Mouse (Mus musculus) ES-Bruce4 (cell line): ENCODE measurements around the gene Hs3st3b1. TPM values are rescaled to one million over a fixed set of nuclear protein-coding genes. Genes with fewer than 3 reads are reported as not detected.

ENCODE experiments used
- H3K27ac ChIP-seq: 2 replicates; pipeline ENCODE4 v1.5.1; 2012; ENCODE audit warnings: low read length, inconsistent platforms; ENCODE audit not compliant: insufficient read depth
- H3K27me3 ChIP-seq: 2 replicates; pipeline ENCODE4 v1.6.1; 2012; ENCODE audit warnings: mild to moderate bottlenecking, low read length, inconsistent platforms; ENCODE audit not compliant: control insufficient read depth, poor library complexity, insufficient read depth, severe bottlenecking
- H3K36me3 ChIP-seq: 2 replicates; pipeline ENCODE4 v1.6.1; 2012; ENCODE audit warnings: inconsistent platforms, mild to moderate bottlenecking, low read length, moderate library complexity; ENCODE audit not compliant: control insufficient read depth, poor library complexity, insufficient read depth, severe bottlenecking
- H3K4me1 ChIP-seq: one replicate; pipeline ENCODE4 v1.8.1; 2011; ENCODE audit warnings: low read length; ENCODE audit not compliant: control insufficient read depth, insufficient read depth
- H3K4me3 ChIP-seq: 2 replicates; pipeline ENCODE4 v1.5.1; 2011; ENCODE audit warnings: low read depth, mild to moderate bottlenecking, low read length
- H3K9ac ChIP-seq: 2 replicates; pipeline ENCODE4 v1.6.1; 2012; ENCODE audit warnings: low read depth, mild to moderate bottlenecking, inconsistent platforms; ENCODE audit not compliant: poor library complexity, severe bottlenecking
- H3K9me3 ChIP-seq: replicated peaks from 2 replicates; pipeline ENCODE4 v1.6.1; 2012; ENCODE audit warnings: mild to moderate bottlenecking, low read length, inconsistent platforms; ENCODE audit not compliant: control insufficient read depth, poor library complexity, insufficient read depth, severe bottlenecking
- CTCF ChIP-seq: IDR thresholded peaks from one replicate; pipeline ENCODE4 v1.8.1; 2011; ENCODE audit warnings: low read depth, low read length
- EP300 ChIP-seq: IDR thresholded peaks from 2 replicates; pipeline ENCODE4 v1.6.1; 2011; ENCODE audit warnings: low read depth, low read length; ENCODE audit not compliant: insufficient read depth
- POLR2A ChIP-seq: IDR thresholded peaks from one replicate; pipeline ENCODE4 v1.8.1; 2011; ENCODE audit warnings: low read length; ENCODE audit not compliant: insufficient read depth
- polyA plus RNA-seq: library from polyadenylated mRNA; stranded (reverse); fragments of >200 nt; gene quantifications from 2 replicates; pipeline ENCODE4 v1.2.4, GENCODE M21; 2011; ENCODE audit warnings: low read depth; ENCODE audit not compliant: missing spikeins, insufficient read depth, insufficient read length

The Hs3st3b1 gene
- 8.4 and 9.6 TPM in 2 replicates for polyA plus RNA-seq

DNA sequence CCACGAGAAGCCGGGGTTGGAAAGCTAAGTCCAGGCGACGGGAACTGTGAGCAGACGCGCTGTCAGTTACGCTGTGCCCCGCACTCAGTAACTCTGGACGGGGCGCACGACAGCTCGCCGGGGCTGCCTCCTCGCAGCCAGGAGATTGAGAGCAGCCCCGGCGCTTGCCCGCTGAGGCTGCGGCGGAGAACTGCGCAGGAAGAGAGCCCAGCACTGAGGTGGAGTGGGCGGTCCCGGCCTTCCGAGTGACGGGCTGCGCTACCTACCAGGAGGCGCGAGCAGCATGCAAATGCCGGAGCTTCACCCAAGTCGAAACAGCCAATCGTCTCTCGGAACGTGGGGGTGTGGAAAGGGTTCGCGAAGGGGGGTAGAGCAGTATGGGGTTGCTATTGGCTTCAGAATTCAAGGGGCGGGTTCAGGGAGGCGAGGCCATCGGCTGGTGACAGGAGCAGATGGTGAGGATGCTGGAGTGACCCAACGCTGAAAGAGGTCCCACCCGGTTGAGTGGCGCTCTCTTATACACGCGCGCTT is at the start of gene Hs3st3b1:
Hs3st3b1 (minus strand) TSS at position 200 of the 531 bp plus-strand sequence.
- H3K27me3 ChIP-seq: peaks cover 23% of the 10 kb centered on the region
- H3K4me3 ChIP-seq: peak within 1 kb of the TSS; percentile 80
- peak within 1 kb of the TSS; percentile 76 for H3K9ac ChIP-seq
- H3K9me3 ChIP-seq: no peaks in the 10 kb centered on the region
- TF ChIP-seq EP300 (0 out of 2 replicates have a peak, but pooled peaks have one; percentile 21), POLR2A (no peak), CTCF (no peak)
- H3K36me3 ChIP-seq: no peaks in the 10 kb centered on the region
- H3K27ac ChIP-seq: no peak within 1 kb of the TSS
- H3K4me1 ChIP-seq: peaks cover 4% of the 10 kb centered on the region

DNA sequence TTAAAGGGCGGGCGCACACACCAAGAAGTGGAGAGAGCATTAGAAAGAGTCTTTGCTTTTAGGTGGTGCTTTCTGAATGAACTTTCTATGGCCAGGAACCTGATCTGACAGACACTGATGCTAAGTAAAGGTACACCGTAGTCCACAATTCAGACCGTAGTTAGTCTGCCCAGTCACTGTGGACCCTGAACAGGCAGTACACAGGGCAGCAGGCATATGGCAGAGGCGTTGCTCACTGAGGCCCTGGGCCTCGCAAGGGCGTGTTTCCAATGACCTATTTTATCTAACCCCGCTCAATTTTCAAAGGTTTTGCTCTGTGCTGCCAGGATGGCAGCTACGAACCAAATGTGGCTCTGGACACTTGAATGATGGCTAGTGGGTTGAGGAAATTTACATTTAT is 49.4 kb upstream of the Hs3st3b1 start:
- H3K27ac ChIP-seq: no peak overlapping the region
- H3K4me1 ChIP-seq: no peaks in the 10 kb centered on the region
- TF ChIP-seq CTCF (no peak), POLR2A (no peak), EP300 (no peak)
- no peaks in the 10 kb centered on the region for H3K9me3 ChIP-seq
- no peaks in the 10 kb centered on the region for H3K27me3 ChIP-seq
- H3K36me3 ChIP-seq: peaks cover 2% of the 10 kb centered on the region; the same call in 1 of the 2 replicates
- H3K4me3 ChIP-seq: no peak overlapping the region
- no peak overlapping the region for H3K9ac ChIP-seq

DNA sequence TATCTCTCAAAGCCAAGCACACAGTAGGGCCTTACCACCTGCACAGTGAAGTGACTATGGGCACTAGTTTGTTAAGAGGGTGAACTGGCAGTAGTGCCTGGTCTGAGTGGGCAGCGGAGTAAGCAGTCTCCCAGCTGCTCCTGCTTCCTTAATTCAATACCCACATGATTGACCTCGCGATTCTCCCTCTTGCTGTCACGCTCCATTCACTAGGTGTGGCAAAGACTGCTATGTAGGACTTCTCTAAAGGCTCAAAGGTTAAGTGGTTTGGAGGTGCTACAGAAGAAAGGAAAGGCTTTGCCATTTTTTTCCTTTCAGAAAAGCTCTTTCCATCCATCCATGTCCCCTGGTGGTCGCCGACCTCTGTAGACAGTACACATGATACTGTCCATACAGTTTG is 48.7 kb upstream of the Hs3st3b1 start:
- no peaks in the 10 kb centered on the region for H3K9me3 ChIP-seq
- no peak overlapping the region for H3K9ac ChIP-seq
- TF ChIP-seq EP300 (no peak), POLR2A (no peak), CTCF (no peak)
- no peaks in the 10 kb centered on the region for H3K4me1 ChIP-seq
- H3K36me3 ChIP-seq: no peaks in the 10 kb centered on the region
- H3K27me3 ChIP-seq: no peaks in the 10 kb centered on the region
- H3K4me3 ChIP-seq: no peak overlapping the region
- H3K27ac ChIP-seq: no peak overlapping the region

DNA sequence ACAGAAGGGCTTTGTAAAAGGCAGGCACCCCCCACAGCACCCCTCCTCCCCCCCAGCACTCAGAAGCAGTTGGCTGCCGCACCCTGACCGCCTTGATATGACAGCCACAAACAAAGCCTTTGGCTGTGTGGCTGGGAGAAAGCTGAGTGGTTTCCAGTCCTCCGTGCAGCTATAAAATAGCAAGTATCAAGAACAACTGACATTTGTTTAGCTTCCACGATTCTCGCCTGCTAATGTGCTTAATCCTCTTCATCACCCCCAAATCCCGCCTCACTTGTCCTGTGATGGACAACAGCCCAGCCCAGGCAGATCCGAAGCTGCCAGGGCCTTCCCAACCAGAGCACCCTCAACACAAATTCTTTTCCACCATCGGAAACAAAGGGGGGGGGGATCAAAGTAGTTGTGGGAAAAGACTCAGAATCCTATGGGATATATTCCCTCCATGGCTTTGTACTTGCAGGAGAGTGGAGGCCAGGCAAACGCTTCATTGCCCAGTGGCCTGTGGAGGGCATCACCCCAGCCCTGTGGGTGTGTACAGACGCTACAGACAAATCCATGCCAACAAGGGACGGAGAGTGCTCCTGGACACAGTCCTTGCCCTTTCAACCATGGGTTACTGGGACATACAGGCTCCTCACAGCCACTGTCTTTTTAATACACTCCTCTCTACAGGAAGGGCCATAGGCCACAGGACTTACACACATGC is 47.3 kb upstream of the Hs3st3b1 start:
- no peaks in the 10 kb centered on the region for H3K36me3 ChIP-seq
- no peak overlapping the region for H3K4me3 ChIP-seq
- H3K9me3 ChIP-seq: no peaks in the 10 kb centered on the region
- H3K9ac ChIP-seq: no peak overlapping the region
- no peak overlapping the region for H3K27ac ChIP-seq
- no peak for TF ChIP-seq CTCF
- TF ChIP-seq POLR2A: no peak
- no peak for TF ChIP-seq EP300
- H3K4me1 ChIP-seq: no peaks in the 10 kb centered on the region
- H3K27me3 ChIP-seq: no peaks in the 10 kb centered on the region

DNA sequence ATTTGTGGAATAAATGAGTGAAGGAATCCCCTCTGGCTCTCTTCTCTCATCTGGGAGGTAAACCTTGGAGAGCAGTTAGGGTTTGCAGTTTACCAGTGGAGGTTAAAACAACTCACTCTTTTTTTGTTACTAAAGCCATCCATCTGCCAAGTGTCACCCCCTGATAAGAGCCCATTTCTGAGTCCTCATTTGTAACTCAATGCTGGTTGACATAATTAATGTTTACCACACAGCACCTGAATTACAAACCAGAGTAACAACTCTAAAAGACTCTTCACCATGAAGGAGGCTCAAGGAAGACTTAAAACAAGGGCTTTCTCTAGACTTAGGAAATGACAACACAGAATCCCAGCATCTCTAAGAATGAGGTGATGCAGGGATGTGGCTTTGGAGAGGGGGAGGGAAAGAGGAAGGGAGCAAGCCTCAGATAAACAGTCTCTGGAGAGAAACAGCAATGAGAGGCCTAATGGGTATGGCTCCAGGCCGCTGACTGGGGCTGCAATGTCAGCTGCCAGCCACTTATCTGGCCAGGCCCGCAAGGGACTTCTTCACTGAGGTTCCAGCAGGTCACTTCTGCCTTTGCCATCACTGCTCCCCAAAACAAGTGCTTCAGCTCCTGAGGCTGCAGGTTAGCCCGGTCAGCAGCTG is 46.4 kb upstream of the Hs3st3b1 start:
- no peak overlapping the region for H3K27ac ChIP-seq
- no peaks in the 10 kb centered on the region for H3K36me3 ChIP-seq
- H3K9me3 ChIP-seq: no peaks in the 10 kb centered on the region
- H3K27me3 ChIP-seq: no peaks in the 10 kb centered on the region
- no peaks in the 10 kb centered on the region for H3K4me1 ChIP-seq
- H3K9ac ChIP-seq: no peak overlapping the region
- TF ChIP-seq EP300 (no peak), POLR2A (no peak)
- no peak overlapping the region for H3K4me3 ChIP-seq
